Mouse (Mus musculus) right cerebral cortex, postnatal 25 days (tissue): ENCODE results near the gene Myh10.
A peak's percentile ranks its signal among the peaks of the same experiment; 100 is the strongest.

Source experiments
- DNase-seq: peaks from one replicate; pipeline ENCODE4 v3.0.0; 2022

Myh10 gene

GRCm38 (mm10) chr11:68750938-68751337 lies 59.6 kb downstream of the Myh10 start:
- DNase-seq: no peak

DNA sequence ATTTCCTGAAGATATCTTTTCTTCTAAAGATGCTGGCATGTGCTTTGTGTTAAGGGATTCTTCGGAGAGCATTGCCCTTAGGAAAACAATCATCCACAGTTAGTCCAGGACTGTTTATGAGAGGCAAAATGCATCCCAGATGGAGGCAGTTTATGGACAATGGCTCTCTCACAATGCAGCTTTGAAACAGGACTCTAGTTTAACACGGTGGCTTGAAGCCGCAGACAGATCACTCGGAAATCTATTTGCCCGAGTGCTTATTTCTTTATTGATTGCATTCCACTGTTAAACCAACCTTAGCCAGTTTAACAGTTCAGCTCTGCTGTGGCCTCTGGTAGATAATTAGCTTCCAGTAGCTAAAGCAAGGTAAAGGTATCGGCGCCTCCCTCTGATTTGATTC lies 62.9 kb downstream of the Myh10 start:
- DNase-seq: no peak

DNA sequence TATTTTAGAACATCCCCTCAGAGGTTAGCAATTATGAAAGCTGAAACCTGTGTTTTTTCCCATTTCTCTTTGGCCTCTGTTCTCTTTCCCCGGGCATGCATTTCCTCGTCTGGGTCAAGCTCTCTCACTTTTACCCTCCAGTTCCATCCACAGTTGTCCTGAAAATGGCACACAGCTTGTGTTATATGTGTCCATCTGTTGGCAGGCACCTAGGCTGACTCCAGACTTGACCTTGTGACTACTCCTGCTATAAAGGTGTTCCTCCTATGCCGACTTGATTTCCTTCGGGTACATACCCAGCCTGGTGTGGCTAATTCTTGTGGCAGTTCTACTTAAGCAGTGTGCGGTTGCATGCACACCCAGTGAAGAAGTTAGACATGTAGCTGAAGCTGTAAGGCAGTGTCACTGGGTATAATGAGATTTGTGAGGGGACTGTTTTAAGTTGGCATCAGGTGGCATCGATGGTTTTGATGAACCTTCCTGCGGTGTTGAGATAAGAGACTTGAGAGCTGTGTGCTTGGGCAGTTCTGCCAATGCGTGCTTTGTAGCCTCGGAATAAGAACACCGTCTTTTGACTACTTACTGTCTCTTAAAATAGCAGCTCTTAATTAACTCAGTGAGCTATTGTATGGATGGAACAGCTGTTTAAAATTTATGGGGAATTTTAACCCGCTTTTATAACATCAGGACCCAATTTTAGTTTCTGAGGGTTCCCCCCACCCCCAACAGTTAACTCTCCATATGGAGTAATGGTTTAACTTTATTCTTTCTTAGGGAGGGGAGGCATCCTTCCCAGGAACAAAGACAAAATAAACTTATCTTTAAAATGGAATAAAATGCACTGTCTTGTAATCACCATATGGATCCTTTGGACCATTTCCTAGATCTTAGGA lies 65.3 kb downstream of the Myh10 start:
- DNase-seq: no peak

DNA sequence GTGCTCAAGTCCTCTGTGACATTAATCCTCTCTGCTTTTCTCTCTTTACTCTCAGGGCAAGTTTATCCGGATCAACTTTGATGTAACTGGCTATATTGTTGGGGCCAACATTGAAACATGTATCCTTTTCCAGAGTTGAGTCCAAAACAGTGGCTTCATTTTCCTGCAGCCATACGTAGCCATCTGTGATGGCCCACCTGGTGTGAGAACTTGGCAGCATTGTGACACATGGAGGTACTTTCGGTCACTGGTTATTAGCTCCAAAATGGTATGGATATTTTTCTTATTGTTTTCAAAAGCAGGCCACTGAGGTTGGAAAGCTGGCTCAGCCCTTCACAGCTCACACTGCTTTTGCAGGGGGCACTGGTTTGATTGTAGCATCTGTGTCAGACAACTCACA lies 68.3 kb downstream of the Myh10 start:
- no peak for DNase-seq

DNA sequence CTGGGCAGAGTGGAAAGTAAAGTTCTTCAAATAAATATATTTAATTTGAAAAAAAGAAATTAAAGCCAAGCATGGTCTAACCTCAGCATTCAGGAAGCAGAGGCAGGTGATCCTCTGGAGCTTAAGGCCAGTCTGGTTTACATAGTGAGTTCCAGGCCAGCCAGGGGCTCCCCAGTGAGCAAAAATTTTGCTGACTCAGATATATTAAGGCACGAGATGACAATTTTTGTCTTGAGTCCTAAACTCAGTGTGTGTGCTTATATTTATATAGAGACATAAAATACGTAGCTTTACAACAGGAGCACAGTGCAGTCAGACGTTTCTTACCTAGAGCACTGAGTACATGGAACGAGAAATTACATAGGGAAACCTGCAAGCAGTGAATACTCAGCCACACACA lies 69.8 kb downstream of the Myh10 start:
- no peak for DNase-seq

DNA sequence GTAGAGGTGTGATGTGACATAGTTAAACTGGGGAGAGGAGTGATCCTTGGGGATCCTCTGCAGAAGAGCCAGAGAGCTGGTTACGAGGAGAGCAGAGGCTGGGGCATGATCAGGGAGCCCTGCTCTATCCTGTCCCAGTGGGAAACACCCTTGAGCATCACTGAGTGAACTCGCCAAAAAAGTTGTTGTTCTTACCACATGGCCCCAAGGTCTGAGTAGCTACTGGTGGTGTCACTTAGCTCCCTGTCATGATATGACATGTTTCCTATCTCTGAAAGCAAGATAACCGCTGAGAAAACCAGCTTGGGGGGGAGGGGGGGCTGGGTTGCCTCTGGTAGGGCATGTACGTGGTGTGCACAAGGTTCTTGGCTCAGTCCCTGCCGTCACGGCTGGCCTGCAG lies 70.3 kb downstream of the Myh10 start:
- DNase-seq: no peak

DNA sequence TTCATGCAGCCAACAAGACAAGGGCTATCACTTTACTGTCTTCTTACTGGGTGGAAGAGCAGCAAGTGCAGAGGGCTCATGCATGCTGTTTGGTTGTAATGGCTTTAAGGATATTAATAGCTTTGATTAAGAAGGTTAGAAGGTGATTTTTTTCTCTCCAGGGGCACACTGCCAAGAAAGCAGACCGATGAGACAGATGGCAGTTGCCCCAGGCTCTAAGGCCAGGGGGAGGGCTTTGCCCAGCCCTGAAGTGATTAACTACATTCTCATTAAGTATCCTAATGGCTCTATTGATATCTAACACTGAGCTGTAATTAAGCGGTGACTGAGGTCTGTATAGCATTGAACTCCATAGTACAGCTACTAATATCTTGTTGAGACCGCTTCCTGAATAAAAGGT lies 73.3 kb downstream of the Myh10 start:
- DNase-seq: no peak

GRCm38 (mm10) chr11:68767762-68768542 lies 76.6 kb downstream of the Myh10 start:
- no peak for DNase-seq

DNA sequence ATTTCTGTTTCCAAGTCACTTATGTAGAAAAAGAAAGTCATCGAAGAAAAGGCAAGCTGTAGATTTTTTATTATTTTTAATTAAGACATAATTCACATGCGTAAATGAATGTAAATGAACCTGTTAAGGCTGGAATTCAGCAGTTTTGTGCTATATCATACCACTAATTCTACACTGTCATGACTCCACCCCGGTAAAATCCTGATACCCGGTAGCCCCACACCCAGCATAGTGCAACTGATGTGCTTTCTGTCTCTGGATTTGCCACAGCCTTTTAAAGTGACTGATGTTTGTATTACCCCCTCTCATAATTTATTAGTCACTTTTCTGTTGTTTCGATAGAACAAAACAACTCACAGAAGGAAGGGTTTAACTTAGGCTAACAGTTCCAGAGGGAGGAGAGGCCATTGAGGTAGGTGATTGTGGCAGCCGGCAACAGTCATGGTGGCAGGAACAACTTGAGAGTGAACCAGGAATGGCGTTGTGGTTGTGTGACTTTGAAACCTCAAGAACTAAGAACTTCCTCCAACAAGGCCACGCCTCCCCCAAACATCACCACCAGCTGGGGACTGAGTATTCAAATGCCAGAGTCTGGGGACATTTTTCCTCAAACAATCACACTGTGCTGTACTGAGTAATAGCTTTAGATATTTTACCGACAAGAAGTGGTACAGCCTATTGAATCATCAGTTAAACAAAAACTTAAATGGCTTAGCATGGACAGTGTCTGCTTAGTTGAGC lies 78.6 kb downstream of the Myh10 start:
- no peak for DNase-seq

- no peak for DNase-seq
Measured at GRCm38 (mm10) chr11:68776147-68776655, 84.8 kb downstream of the Myh10 start.

DNA sequence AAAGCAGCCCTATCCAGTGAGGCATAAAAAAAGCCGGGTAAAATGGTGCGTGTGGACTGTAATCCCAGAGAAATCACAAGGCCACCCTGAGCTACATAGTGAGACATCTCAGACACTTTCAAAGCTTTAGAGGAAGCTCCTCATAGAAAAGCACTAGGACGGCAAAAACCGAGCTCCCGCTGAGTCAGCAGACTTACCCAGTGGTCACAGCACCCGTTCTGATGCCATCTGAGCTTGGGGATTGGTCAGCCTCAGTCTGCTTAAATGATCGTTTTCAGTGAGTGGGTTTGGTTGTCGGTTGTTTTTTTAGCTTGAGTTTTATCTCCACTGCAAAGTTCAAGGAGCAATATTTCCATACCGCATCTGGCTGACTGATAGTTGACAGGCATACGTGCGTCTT lies 86.6 kb downstream of the Myh10 start:
- DNase-seq: no peak

DNA sequence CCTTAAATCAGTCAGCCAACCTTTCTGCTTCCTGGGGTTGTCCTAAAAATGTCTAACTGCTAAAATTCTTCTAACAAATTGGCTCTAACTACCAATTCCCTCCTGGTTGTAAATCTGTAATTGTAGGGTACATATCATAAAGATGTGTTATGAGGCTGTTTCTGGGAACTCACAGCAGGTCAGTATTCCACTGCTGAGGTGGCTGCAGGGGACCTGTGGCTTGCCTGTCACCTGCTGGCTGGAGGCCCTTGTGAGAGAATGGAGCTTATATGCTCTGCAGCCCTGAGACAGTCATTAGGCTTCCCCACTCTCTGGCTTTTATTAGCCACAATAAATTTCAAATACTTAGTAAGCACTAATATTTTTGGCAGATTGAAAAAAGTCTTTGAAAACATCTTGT lies 87.5 kb downstream of the Myh10 start:
- no peak for DNase-seq

- DNase-seq: no peak
Measured at GRCm38 (mm10) chr11:68779735-68780465, 88.5 kb downstream of the Myh10 start.

DNA sequence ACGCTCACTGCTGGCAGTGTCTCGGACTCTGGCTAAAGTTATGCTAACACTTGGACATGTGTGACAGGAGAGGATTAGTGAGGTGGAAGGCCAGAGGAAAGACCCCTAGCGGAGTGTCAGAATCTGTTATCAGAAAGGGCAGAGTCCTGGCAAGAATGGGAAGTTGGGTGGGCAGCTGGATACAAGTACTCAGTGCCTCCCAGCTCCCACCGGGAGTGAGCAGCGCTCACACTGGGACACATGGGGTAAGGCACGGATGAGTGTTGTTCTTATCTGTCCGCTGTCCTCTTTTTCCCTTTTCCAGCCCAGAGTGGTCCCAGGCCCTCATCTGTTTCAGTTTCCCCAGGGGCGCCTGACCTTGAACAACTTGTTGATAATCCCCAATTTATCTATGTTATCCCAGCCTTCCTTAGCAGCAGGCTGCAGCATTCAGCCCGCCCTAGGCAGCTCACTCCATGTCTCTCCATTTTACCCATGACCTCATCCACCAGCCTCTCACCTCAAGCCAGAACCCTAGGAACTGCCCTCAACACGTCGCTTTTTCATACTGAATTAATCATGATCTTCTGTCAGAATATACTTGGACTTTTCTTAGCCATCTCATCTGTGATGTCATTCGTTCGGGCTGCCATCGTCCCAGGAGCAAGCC lies 89.2 kb downstream of the Myh10 start:
- DNase-seq: no peak

DNA sequence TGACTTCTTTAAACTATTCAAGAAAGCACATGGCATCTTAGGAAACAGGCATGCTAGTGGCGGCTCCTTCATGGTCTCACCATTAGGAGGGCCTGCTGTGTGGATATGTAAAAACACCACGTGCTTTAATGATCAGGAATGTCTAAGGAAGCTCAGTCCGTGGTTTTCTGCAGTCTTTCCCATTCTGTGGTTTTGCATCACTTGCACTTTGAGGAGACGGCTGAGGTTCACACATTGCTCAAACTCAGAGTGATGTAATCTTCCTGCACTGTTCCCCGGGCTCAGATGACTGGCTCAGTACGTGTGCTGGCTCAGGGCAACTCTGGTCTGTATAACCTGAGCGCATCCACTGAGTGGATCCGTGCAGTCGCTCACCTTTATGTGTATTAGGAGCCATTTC lies 91.0 kb downstream of the Myh10 start:
- DNase-seq: no peak

GRCm38 (mm10) chr11:68785813-68786212 lies 94.5 kb downstream of the Myh10 start:
- no peak for DNase-seq

DNA sequence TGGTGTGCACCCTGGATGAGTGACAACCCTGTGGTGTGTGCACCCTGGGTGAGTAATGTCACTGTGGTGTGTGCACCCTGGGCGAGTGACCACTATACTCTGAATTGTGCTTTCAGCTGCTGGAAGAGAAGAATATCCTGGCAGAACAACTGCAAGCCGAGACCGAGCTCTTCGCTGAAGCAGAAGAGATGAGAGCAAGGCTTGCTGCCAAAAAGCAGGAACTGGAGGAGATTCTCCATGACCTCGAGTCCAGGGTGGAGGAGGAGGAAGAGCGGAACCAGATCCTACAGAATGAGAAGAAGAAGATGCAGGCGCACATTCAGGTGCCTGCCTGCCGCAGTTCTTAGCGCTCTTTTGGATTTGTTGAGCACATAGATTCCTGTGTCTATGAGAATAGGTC lies 95.9 kb downstream of the Myh10 start:
- no peak for DNase-seq

GRCm38 (mm10) chr11:68790720-68791119 lies 99.4 kb downstream of the Myh10 start:
- DNase-seq: no peak

DNA sequence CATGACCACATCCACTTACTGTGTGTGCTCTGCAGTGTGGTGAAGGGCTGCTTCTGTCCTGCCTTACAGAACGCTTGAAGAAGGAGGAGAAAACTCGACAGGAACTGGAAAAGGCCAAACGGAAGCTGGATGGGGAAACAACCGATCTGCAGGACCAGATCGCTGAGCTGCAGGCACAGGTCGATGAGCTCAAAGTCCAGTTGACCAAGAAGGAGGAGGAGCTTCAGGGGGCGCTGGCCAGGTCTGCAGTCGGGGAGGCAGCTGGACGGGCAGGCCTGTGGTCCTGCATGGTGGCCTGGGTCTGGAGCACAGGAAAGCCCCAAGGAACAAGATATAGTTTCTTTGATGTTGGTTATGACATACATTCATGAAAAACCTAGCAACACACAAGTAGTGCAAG lies 100.4 kb downstream of the Myh10 start:
- no peak for DNase-seq

- DNase-seq: no peak
Measured at GRCm38 (mm10) chr11:68798258-68798657, 106.9 kb downstream of the Myh10 start.

- no peak for DNase-seq
Measured at GRCm38 (mm10) chr11:68805148-68805547, 113.8 kb downstream of the Myh10 start.

DNA sequence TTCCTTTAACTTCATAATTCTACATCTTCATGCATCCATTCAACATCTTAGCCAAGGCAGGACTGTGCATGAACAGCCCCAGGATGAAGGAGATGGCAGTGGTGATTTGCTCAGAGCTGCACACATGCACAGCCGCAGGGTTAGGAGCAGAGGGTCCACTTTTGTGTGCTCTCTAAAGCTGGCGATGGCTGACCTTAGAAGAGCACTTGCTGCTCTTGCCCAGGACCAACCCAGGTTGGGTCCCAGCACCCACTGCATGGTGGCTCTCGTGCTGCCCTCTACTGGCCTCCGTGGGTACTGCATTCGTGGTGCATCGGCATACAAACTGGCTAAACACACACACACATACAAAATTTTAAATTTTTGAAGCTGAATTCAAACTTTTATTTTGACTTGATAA lies 116.4 kb downstream of the Myh10 start:
- DNase-seq: peak; percentile 50
